Mouse (Mus musculus) heart, embryonic 13.5 days (tissue): ENCODE measurements at regions not wholly inside any gene's neighbourhood (a gene's known extent, or its start where the extent isn't known, plus 50 kb on each side); places are given as distances from the start of the nearest gene placed in this dataset.

Experiments
- ATAC-seq: fragments of 200-750 bp; cut with Nextera tagmentation; 2 replicates; pipeline ENCODE4 v1.8.0; 2017; ENCODE audit warnings: moderate TSS enrichment; ENCODE audit not compliant: insufficient number of reproducible peaks, low FRiP score, low TSS enrichment; ENCODE audit errors: extremely low read depth
- H3K27ac ChIP-seq: fragments of 300-500 bp; sonication (generic); replicated peaks from 2 replicates; pipeline ENCODE4 v1.5.1; 2015; ENCODE audit warnings: moderate library complexity, mild to moderate bottlenecking, inconsistent platforms
- H3K27me3 ChIP-seq: fragments of 300-500 bp; sonication (generic); replicated peaks from 2 replicates; pipeline ENCODE4 v1.6.1; 2015; ENCODE audit warnings: mild to moderate bottlenecking, inconsistent platforms
- H3K36me3 ChIP-seq: fragments of 300-500 bp; sonication (generic); 2 replicates; pipeline ENCODE4 v1.6.1; 2015; ENCODE audit warnings: mild to moderate bottlenecking, inconsistent platforms
- H3K4me1 ChIP-seq: fragments of 300-500 bp; sonication (generic); 2 replicates; pipeline ENCODE4 v1.6.1; 2015; ENCODE audit warnings: inconsistent platforms
- H3K4me2 ChIP-seq: fragments of 300-500 bp; sonication (generic); 2 replicates; pipeline ENCODE4 v1.6.1; 2015; ENCODE audit warnings: inconsistent platforms, mild to moderate bottlenecking, moderate library complexity
- H3K4me3 ChIP-seq: fragments of 300-500 bp; sonication (generic); 2 replicates; pipeline ENCODE4 v1.5.1; 2015; ENCODE audit warnings: moderate library complexity, mild to moderate bottlenecking, inconsistent platforms
- H3K9ac ChIP-seq: fragments of 300-500 bp; sonication (generic); 2 replicates; pipeline ENCODE4 v1.6.1; 2015; ENCODE audit warnings: inconsistent platforms, mild to moderate bottlenecking, moderate library complexity
- H3K9me3 ChIP-seq: fragments of 300-500 bp; sonication (generic); 2 replicates; pipeline ENCODE4 v1.6.1; 2016; ENCODE audit warnings: inconsistent platforms
- WGBS: fragments of 180-500 bp; shearing (Covaris S2); methylation state at CpG from one replicate; pipeline ENCODE4 v1.1.7; 2015; ENCODE audit warnings: mixed read lengths; 5-methylcytosine and 5-hydroxymethylcytosine counted together

DNA sequence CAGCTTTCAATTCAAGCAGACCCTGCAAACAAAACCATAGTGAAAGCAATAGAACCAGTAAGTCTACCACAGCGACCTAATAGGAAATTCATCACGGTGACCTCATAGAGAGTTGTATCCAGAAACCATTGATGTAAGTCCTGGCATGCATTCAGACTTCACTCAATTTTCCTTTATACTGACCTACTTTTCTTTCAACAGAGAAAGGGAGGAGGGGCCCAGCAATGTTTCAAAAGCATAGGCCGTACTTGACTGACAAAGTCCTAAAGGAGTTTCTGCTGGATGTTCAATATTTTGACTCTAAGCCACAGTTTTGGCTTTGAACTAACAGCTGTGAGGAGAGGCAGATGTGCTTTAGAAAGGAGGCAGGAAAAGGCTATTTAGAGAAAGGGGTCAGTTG, 88.4 kb downstream of the AI593442 start:
- Histone ChIP-seq H3K9me3 (no peaks in the 10 kb centered on the region), H3K27ac (no peak overlapping the region), H3K4me1 (no peaks in the 10 kb centered on the region), H3K4me3 (no peak overlapping the region), H3K4me2 (no peak overlapping the region), H3K36me3 (no peaks in the 10 kb centered on the region), H3K27me3 (no peaks in the 10 kb centered on the region), H3K9ac (no peak overlapping the region)
- 73% methylated on average over 3 of the region's 3 CpGs for WGBS
- ATAC-seq, result no peak

GRCm38 (mm10) chr9:52574066-52574465, 105.5 kb downstream of the AI593442 start:
- no peaks in the 10 kb centered on the region for H3K36me3 ChIP-seq
- 61% methylated on average over 4 of the region's 4 CpGs for WGBS
- H3K4me2 ChIP-seq, result no peak overlapping the region
- no peaks in the 10 kb centered on the region for H3K4me1 ChIP-seq
- no peaks in the 10 kb centered on the region for H3K27me3 ChIP-seq
- H3K9ac ChIP-seq, result no peak overlapping the region
- no peak for ATAC-seq
- no peaks in the 10 kb centered on the region for H3K9me3 ChIP-seq
- no peak overlapping the region for H3K27ac ChIP-seq
- no peak overlapping the region for H3K4me3 ChIP-seq

DNA sequence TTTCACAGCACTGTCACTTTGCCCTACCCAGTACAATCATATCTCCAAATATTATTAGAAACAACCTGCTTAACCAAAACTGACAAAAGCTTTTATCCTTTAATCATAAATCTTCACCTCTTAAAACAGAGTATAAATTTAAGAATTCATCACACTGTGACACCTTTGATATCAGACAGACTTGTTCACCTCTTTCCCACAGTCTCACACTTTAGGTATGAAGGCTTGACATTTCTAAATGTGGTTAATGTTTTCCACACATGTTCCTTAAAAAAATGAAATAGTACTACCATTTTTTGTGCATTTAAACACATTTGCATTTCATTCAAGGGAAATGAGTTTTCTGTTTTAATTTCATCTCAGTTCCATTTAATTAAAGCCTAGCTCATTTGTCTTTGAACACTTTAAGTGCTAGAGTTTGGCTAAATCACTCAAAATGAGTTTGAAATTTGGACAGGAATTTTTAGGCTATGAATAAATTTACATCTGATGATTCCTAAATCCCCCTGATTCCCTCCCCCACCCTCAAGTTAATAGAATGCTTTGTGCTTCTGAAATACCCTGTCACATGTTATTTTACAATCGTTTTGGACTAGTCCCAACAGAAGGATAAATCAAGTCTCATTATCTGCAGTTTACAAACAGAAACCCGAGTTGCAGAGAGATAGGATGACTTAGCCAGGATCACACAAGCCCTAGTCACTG, 127.9 kb downstream of the AI593442 start:
- ATAC-seq, result no peak

GRCm38 (mm10) chr9:52546071-52546470, 133.5 kb downstream of the AI593442 start:
- Histone ChIP-seq H3K4me3 (no peak overlapping the region), H3K4me1 (no peaks in the 10 kb centered on the region), H3K9ac (no peak overlapping the region), H3K4me2 (no peak overlapping the region), H3K9me3 (no peaks in the 10 kb centered on the region), H3K27ac (no peak overlapping the region), H3K27me3 (no peaks in the 10 kb centered on the region), H3K36me3 (no peaks in the 10 kb centered on the region)
- 69% methylated on average over 2 of the region's 2 CpGs for WGBS
- no peak for ATAC-seq

More for the DNA sequence above, 127.9 kb downstream of the AI593442 start:
- H3K4me1 ChIP-seq, result no peaks in the 10 kb centered on the region
- no peak overlapping the region for H3K4me2 ChIP-seq
- H3K9ac ChIP-seq, result no peak overlapping the region
- H3K27me3 ChIP-seq, result no peaks in the 10 kb centered on the region
- 39% methylated on average over 2 of the region's 2 CpGs for WGBS
- H3K4me3 ChIP-seq, result no peak overlapping the region
- H3K36me3 ChIP-seq, result no peaks in the 10 kb centered on the region
- no peaks in the 10 kb centered on the region for H3K9me3 ChIP-seq
- H3K27ac ChIP-seq, result no peak overlapping the region

DNA sequence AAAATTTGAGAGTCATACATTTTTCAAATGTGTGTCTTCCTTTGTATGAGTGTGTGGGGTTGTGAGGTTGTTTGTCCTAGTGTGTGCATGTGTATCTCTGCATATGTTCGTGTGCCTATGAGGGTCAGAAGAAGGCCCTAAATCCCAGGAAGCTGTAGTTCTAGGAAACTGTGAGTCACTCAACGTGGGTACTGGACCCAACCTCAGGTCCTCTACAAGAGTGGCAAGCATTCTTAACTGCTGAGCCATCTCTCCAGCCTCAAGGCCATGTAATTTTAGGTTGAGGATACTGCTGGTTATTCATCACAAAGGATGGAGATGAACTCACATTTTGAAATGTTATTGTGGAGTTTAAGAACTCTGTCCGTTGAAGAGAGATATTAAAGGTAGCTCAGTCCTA, 140.5 kb downstream of the AI593442 start:
- no peak for ATAC-seq
- WGBS, result 68% methylated on average over 3 of the region's 3 CpGs
- H3K4me2 ChIP-seq, result no peak overlapping the region

DNA sequence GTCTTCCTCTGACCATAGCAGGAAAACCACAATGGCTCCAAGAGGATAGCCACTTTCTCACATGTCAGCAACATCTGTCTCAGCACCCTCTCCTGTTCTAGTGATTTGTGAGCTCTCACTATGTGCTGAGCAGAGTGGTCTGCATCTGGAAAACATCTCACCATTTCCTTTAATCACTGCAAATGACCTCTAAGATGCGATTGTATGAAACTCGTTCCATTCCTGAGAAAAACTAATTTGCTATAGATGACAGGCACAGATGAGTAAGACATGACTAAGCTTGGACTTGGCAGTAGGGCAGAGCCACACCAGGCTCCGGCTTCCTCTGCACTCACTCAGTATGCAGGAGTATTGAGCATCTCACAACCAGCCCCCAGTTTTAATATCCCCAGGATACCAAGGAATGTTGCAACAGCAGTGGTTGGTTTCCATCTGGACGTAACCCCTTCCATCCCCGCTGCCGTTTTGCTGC, 150.1 kb downstream of the AI593442 start:
- WGBS, result 72% methylated on average over 6 of the region's 6 CpGs

More for the DNA sequence above, 140.5 kb downstream of the AI593442 start:
- Histone ChIP-seq H3K9ac (no peak overlapping the region), H3K9me3 (no peaks in the 10 kb centered on the region), H3K36me3 (no peaks in the 10 kb centered on the region), H3K4me1 (no peaks in the 10 kb centered on the region), H3K27me3 (no peaks in the 10 kb centered on the region), H3K27ac (no peak overlapping the region), H3K4me3 (no peak overlapping the region)

DNA sequence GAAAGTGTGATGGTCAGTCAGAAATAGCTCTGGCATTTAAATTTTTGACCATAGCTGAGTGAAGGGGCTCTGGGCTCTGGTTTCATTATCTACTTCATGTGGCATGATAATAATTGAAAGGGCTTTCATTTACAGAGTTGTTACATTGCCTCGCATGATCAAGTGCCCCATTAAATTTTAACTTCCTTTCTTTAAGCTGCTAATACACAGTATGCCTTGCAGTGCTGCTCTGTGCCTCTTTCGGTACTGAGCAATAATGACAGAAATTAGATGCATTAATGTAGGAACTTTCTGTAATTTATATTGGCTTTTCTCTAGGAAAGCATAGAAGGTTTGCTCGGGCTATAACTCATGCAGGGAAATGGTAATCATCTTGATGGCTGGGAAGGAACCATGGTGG, 179.1 kb downstream of the AI593442 start:
- Histone ChIP-seq H3K4me2 (no peak overlapping the region), H3K27me3 (no peaks in the 10 kb centered on the region), H3K4me3 (no peak overlapping the region), H3K4me1 (no peaks in the 10 kb centered on the region), H3K9ac (no peak overlapping the region), H3K36me3 (no peaks in the 10 kb centered on the region), H3K9me3 (peaks cover 6% of the 10 kb centered on the region), H3K27ac (no peak overlapping the region)
- no peak for ATAC-seq
- 81% methylated on average over 3 of the region's 3 CpGs for WGBS

More for the DNA sequence above, 150.1 kb downstream of the AI593442 start:
- H3K4me3 ChIP-seq, result no peak overlapping the region
- no peak overlapping the region for H3K4me2 ChIP-seq
- H3K36me3 ChIP-seq, result no peaks in the 10 kb centered on the region
- no peak overlapping the region for H3K27ac ChIP-seq
- no peak overlapping the region for H3K9ac ChIP-seq
- no peak for ATAC-seq
- H3K9me3 ChIP-seq, result no peaks in the 10 kb centered on the region
- H3K27me3 ChIP-seq, result no peaks in the 10 kb centered on the region
- no peaks in the 10 kb centered on the region for H3K4me1 ChIP-seq

GRCm38 (mm10) chr9:52495483-52496270, 183.9 kb downstream of the AI593442 start:
- H3K4me2 ChIP-seq, result no peak overlapping the region
- no peaks in the 10 kb centered on the region for H3K36me3 ChIP-seq
- no peak overlapping the region for H3K9ac ChIP-seq
- H3K4me1 ChIP-seq, result no peaks in the 10 kb centered on the region
- no peaks in the 10 kb centered on the region for H3K9me3 ChIP-seq
- WGBS, result 57% methylated on average over 8 of the region's 8 CpGs
- no peak overlapping the region for H3K4me3 ChIP-seq
- no peak for ATAC-seq
- H3K27me3 ChIP-seq, result no peaks in the 10 kb centered on the region
- no peak overlapping the region for H3K27ac ChIP-seq

DNA sequence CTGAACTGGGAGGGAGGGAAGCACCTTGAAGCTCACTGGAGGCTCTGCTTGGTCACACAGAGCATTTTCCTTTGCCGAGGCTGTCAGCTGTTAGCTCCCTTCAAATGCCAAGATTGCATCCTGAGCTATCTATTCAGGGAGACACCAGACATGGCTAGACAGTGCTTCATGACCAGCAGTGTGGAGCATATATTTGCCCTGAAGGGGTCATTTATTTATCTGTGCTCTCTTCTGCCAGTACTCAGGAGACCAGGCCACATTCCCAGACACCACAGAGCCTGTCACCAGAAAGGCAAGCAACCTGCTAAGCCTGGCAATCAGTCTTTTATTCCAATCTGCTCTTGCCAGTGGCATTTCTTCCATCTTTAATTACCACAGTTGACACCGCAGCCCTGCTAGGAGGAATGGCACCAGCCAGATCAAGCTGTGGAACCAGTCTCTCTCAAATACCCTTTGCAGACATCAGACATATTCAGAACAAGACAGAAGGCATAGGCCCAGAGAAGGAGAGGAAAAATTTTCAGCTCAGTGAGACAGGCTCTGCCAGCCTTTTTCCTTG, 186.6 kb downstream of the AI593442 start:
- no peak overlapping the region for H3K27ac ChIP-seq
- 52% methylated on average over 2 of the region's 2 CpGs for WGBS
- H3K27me3 ChIP-seq, result no peaks in the 10 kb centered on the region
- no peaks in the 10 kb centered on the region for H3K4me1 ChIP-seq
- no peak overlapping the region for H3K4me3 ChIP-seq
- H3K36me3 ChIP-seq, result no peaks in the 10 kb centered on the region
- H3K9me3 ChIP-seq, result no peaks in the 10 kb centered on the region
- no peak overlapping the region for H3K4me2 ChIP-seq
- no peak overlapping the region for H3K9ac ChIP-seq
- no peak for ATAC-seq

- Histone ChIP-seq H3K4me2 (no peak overlapping the region), H3K27me3 (no peaks in the 10 kb centered on the region), H3K4me3 (no peak overlapping the region), H3K27ac (no peak overlapping the region), H3K36me3 (no peaks in the 10 kb centered on the region), H3K9ac (no peak overlapping the region), H3K4me1 (no peaks in the 10 kb centered on the region), H3K9me3 (no peaks in the 10 kb centered on the region)
- no peak for ATAC-seq
- WGBS, result 75% methylated on average over 11 of the region's 11 CpGs
These were observed 205.9 kb downstream of the AI593442 start for GRCm38 (mm10) chr9:52473555-52474196.

- Histone ChIP-seq H3K27ac (no peak overlapping the region), H3K4me1 (no peaks in the 10 kb centered on the region), H3K9ac (no peak overlapping the region), H3K4me3 (no peak overlapping the region), H3K9me3 (no peaks in the 10 kb centered on the region), H3K27me3 (no peaks in the 10 kb centered on the region), H3K36me3 (no peaks in the 10 kb centered on the region), H3K4me2 (no peak overlapping the region)
- WGBS, result 78% methylated on average over 8 of the region's 8 CpGs
- no peak for ATAC-seq
These were observed 206.7 kb downstream of the AI593442 start for GRCm38 (mm10) chr9:52472859-52473258.
